Mouse (Mus musculus) CH12.LX (cell line): ENCODE results near the gene Tm6sf2.

ENCODE experiments used
- POLR2AphosphoS2 ChIP-seq: IDR thresholded peaks from 2 replicates; pipeline ENCODE4 v1.6.1; 2011; ENCODE audit warnings: low read depth, low read length, improper control_type of control experiment
- ZNF384 ChIP-seq: IDR thresholded peaks from 2 replicates; pipeline ENCODE4 v1.6.1; 2012; ENCODE audit warnings: low read depth, low read length, improper control_type of control experiment, inconsistent platforms

- TF ChIP-seq ZNF384 (no peak), POLR2AphosphoS2 (no peak)
These were observed 20.1 kb downstream of the Tm6sf2 start for GRCm38 (mm10) chr8:70092786-70093185.
